Mouse (Mus musculus): ENCODE data around the gene Nedd9.

DNA sequence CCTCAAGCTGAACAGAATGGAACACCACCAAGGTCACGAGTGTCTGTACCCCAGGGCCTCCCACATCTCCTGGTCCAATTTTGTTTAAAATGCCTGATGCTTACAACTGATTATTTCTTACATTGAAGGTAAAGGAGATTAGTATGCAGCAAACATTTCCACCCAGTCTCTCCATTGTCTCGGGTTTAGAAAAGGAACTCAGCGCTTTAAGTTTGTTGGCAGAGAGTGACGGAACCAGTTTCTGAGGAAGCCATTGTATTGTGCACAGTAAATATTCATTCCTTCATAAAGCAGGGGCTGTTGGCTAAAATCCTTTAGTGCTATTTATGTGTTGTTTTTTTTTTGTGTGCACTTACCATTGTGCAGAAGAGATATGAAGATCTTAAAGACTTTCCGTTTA lies 166.4 kb downstream of the Nedd9 start:
- TF ChIP-seq CTCF (IDR thresholded peaks at IDR 0.05; ENCODE audit: low read depth, low read length) (no peak), POLR2A (IDR thresholded peaks at IDR 0.05; ENCODE audit: extremely low read depth, insufficient read depth, low read length) (no peak)
